Mouse (Mus musculus): ENCODE data around the gene Cald1. TPM values are rescaled to one million over a fixed set of nuclear protein-coding genes. Genes with fewer than 3 reads are reported as not detected.

Cald1 gene
- polyA plus RNA-seq, 1 experiment from 2014 or later: 171 TPM

GRCm38 (mm10) chr6:34583365-34583764, 14.9 kb upstream of the Cald1 start:
- Histone ChIP-seq H3K27ac (ENCODE audit: low read depth, low read length) (no peak overlapping the region), H3K9me3 (ENCODE audit: control insufficient read depth, low read length) (no peaks in the 10 kb centered on the region), H3K4me3 (ENCODE audit: low read depth, low read length) (no peak overlapping the region), H3K27me3 (ENCODE audit: control insufficient read depth, insufficient read depth, low read length) (no peaks in the 10 kb centered on the region), H3K4me1 (replicated peaks; ENCODE audit: control insufficient read depth, insufficient read depth, low read length) (no peaks in the 10 kb centered on the region), H3K36me3 (ENCODE audit: control insufficient read depth, insufficient read depth, low read length) (no peaks in the 10 kb centered on the region), H3K9ac (ENCODE audit: low read depth, low read length) (no peak overlapping the region), H3K4me2 (replicated peaks; ENCODE audit: low read depth, low read length) (no peak overlapping the region)
- 62% methylated on average over 5 of the region's 5 CpGs for WGBS
- ATAC-seq (ENCODE audit: low FRiP score) (no peak), DNase-seq (ENCODE audit: low spot score) (no peak)

- H3K4me2 ChIP-seq (replicated peaks; ENCODE audit: low read depth, low read length): no peak overlapping the region
- no peak overlapping the region for H3K4me3 ChIP-seq (ENCODE audit: low read depth, low read length)
- H3K4me1 ChIP-seq (replicated peaks; ENCODE audit: control insufficient read depth, insufficient read depth, low read length): no peaks in the 10 kb centered on the region
- H3K9ac ChIP-seq (ENCODE audit: low read depth, low read length): no peak overlapping the region
- no peaks in the 10 kb centered on the region for H3K27me3 ChIP-seq (ENCODE audit: control insufficient read depth, insufficient read depth, low read length)
- no peaks in the 10 kb centered on the region for H3K36me3 ChIP-seq (ENCODE audit: control insufficient read depth, insufficient read depth, low read length)
- ATAC-seq (ENCODE audit: low FRiP score): no peak
- no peak for DNase-seq (ENCODE audit: low spot score)
- WGBS: 80% methylated on average over 4 of the region's 4 CpGs
- H3K9me3 ChIP-seq (ENCODE audit: control insufficient read depth, low read length): no peaks in the 10 kb centered on the region
- no peak overlapping the region for H3K27ac ChIP-seq (ENCODE audit: low read depth, low read length)
Measured at GRCm38 (mm10) chr6:34588066-34588465, 10.2 kb upstream of the Cald1 start.

DNA sequence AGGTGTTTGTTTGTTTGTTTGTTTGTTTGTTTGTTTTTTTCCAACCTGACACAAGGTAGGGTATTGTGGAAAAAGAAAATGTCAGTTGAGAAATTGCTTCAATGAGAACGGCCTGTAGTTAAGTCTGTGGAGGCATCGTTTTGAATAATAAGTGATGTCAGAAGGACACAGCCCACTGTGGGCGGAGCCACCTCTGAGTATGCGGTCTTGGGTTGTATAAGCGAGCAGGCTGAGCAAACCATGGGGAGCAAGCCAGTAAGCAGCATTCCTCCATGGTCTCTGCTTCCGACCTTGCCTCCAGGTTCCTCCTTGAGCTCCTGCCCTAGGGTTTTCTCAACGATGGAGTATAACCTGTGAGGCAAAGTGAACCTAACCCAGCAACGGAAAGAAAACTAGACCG, 7.6 kb upstream of the Cald1 start:
- no peak for DNase-seq (ENCODE audit: low spot score)
- Histone ChIP-seq H3K27me3 (ENCODE audit: control insufficient read depth, insufficient read depth, low read length) (no peaks in the 10 kb centered on the region), H3K9me3 (ENCODE audit: control insufficient read depth, low read length) (no peaks in the 10 kb centered on the region), H3K4me1 (replicated peaks; ENCODE audit: control insufficient read depth, insufficient read depth, low read length) (no peaks in the 10 kb centered on the region), H3K9ac (ENCODE audit: low read depth, low read length) (no peak overlapping the region), H3K27ac (ENCODE audit: low read depth, low read length) (no peak overlapping the region), H3K4me3 (ENCODE audit: low read depth, low read length) (no peak overlapping the region), H3K4me2 (replicated peaks; ENCODE audit: low read depth, low read length) (no peak overlapping the region), H3K36me3 (ENCODE audit: control insufficient read depth, insufficient read depth, low read length) (no peaks in the 10 kb centered on the region)
- no peak for ATAC-seq (ENCODE audit: low FRiP score)
- 91% methylated on average over 9 of the region's 9 CpGs for WGBS

GRCm38 (mm10) chr6:34593353-34593752, 4.9 kb upstream of the Cald1 start:
- Histone ChIP-seq H3K4me1 (replicated peaks; ENCODE audit: control insufficient read depth, insufficient read depth, low read length) (no peaks in the 10 kb centered on the region), H3K4me2 (replicated peaks; ENCODE audit: low read depth, low read length) (no peak overlapping the region), H3K4me3 (ENCODE audit: low read depth, low read length) (no peak overlapping the region), H3K9ac (ENCODE audit: low read depth, low read length) (no peak overlapping the region), H3K27me3 (ENCODE audit: control insufficient read depth, insufficient read depth, low read length) (no peaks in the 10 kb centered on the region), H3K36me3 (ENCODE audit: control insufficient read depth, insufficient read depth, low read length) (no peaks in the 10 kb centered on the region), H3K27ac (ENCODE audit: low read depth, low read length) (no peak overlapping the region), H3K9me3 (ENCODE audit: control insufficient read depth, low read length) (no peaks in the 10 kb centered on the region)
- ATAC-seq (ENCODE audit: low FRiP score) (no peak), DNase-seq (ENCODE audit: low spot score) (no peak)
- WGBS: 88% methylated on average over 1 of the region's 1 CpGs

GRCm38 (mm10) chr6:34597316-34597715, 984 bp upstream of the Cald1 start:
- Histone ChIP-seq H3K4me1 (replicated peaks; ENCODE audit: control insufficient read depth, insufficient read depth, low read length) (no peaks in the 10 kb centered on the region), H3K9me3 (ENCODE audit: control insufficient read depth, low read length) (no peaks in the 10 kb centered on the region), H3K36me3 (ENCODE audit: control insufficient read depth, insufficient read depth, low read length) (no peaks in the 10 kb centered on the region), H3K4me3 (ENCODE audit: low read depth, low read length) (no peak overlapping the region), H3K27me3 (ENCODE audit: control insufficient read depth, insufficient read depth, low read length) (no peaks in the 10 kb centered on the region; the same call in 1 of the 2 replicates), H3K27ac (ENCODE audit: low read depth, low read length) (no peak overlapping the region), H3K9ac (ENCODE audit: low read depth, low read length) (no peak overlapping the region), H3K4me2 (replicated peaks; ENCODE audit: low read depth, low read length) (no peak overlapping the region)
- ATAC-seq (ENCODE audit: low FRiP score): no peak
- 75% methylated on average over 3 of the region's 3 CpGs for WGBS
- no peak for DNase-seq (ENCODE audit: low spot score)

- Histone ChIP-seq H3K27ac (ENCODE audit: low read depth, low read length) (no peak overlapping the region), H3K9ac (ENCODE audit: low read depth, low read length) (no peak overlapping the region), H3K4me2 (replicated peaks; ENCODE audit: low read depth, low read length) (no peak overlapping the region), H3K27me3 (ENCODE audit: control insufficient read depth, insufficient read depth, low read length) (no peaks in the 10 kb centered on the region; the same call in 1 of the 2 replicates), H3K9me3 (ENCODE audit: control insufficient read depth, low read length) (no peaks in the 10 kb centered on the region), H3K4me1 (replicated peaks; ENCODE audit: control insufficient read depth, insufficient read depth, low read length) (no peaks in the 10 kb centered on the region), H3K36me3 (ENCODE audit: control insufficient read depth, insufficient read depth, low read length) (no peaks in the 10 kb centered on the region), H3K4me3 (ENCODE audit: low read depth, low read length) (0 out of 2 replicates have a peak overlapping the region, but pooled peaks have one; percentile 8)
- no peak for ATAC-seq (ENCODE audit: low FRiP score)
- WGBS: 69% methylated on average over 9 of the region's 9 CpGs
- DNase-seq (ENCODE audit: low spot score): no peak
Measured at GRCm38 (mm10) chr6:34599171-34599570, 871 bp downstream of the Cald1 start.

GRCm38 (mm10) chr6:34599631-34600111, 1.4 kb downstream of the Cald1 start:
- WGBS: 58% methylated on average over 10 of the region's 10 CpGs

DNA sequence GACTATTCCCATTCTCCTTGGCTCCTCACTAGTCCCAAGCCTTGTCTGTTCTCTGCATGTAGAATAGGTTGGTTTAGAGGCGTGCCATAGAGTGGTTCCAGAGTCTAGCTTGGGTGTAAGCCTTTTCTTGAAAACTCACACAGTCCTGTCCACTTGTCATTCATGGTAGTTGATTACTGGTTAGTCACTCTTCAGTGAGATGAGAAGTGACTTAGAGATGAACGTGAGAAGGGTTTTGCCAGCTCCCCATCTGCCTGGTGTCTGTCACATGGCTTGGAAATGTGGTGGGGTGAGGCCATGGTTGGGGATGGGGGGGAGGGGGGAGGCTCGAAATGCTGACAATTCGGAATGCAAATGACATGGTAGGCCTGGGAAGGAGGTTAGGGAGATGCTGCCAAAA, 2.5 kb downstream of the Cald1 start:
- ATAC-seq (ENCODE audit: low FRiP score) (no peak), DNase-seq (ENCODE audit: low spot score) (no peak)
- Histone ChIP-seq H3K27me3 (ENCODE audit: control insufficient read depth, insufficient read depth, low read length) (no peaks in the 10 kb centered on the region; the same call in 1 of the 2 replicates), H3K9me3 (ENCODE audit: control insufficient read depth, low read length) (no peaks in the 10 kb centered on the region), H3K9ac (ENCODE audit: low read depth, low read length) (no peak overlapping the region), H3K4me1 (replicated peaks; ENCODE audit: control insufficient read depth, insufficient read depth, low read length) (no peaks in the 10 kb centered on the region), H3K36me3 (ENCODE audit: control insufficient read depth, insufficient read depth, low read length) (no peaks in the 10 kb centered on the region), H3K27ac (ENCODE audit: low read depth, low read length) (no peak overlapping the region), H3K4me3 (ENCODE audit: low read depth, low read length) (no peak overlapping the region), H3K4me2 (replicated peaks; ENCODE audit: low read depth, low read length) (no peak overlapping the region)
- WGBS: 73% methylated on average over 4 of the region's 4 CpGs

More at GRCm38 (mm10) chr6:34599631-34600111, 1.4 kb downstream of the Cald1 start:
- DNase-seq (ENCODE audit: low spot score) (no peak), ATAC-seq (ENCODE audit: low FRiP score) (no peak)
- Histone ChIP-seq H3K36me3 (ENCODE audit: control insufficient read depth, insufficient read depth, low read length) (no peaks in the 10 kb centered on the region), H3K4me2 (replicated peaks; ENCODE audit: low read depth, low read length) (no peak overlapping the region), H3K4me3 (ENCODE audit: low read depth, low read length) (no peak overlapping the region), H3K9me3 (ENCODE audit: control insufficient read depth, low read length) (no peaks in the 10 kb centered on the region), H3K27me3 (ENCODE audit: control insufficient read depth, insufficient read depth, low read length) (no peaks in the 10 kb centered on the region; the same call in 1 of the 2 replicates), H3K4me1 (replicated peaks; ENCODE audit: control insufficient read depth, insufficient read depth, low read length) (no peaks in the 10 kb centered on the region), H3K9ac (ENCODE audit: low read depth, low read length) (no peak overlapping the region), H3K27ac (ENCODE audit: low read depth, low read length) (no peak overlapping the region)

- Histone ChIP-seq H3K36me3 (ENCODE audit: control insufficient read depth, insufficient read depth, low read length) (no peaks in the 10 kb centered on the region), H3K4me2 (replicated peaks; ENCODE audit: low read depth, low read length) (no peak overlapping the region), H3K9ac (ENCODE audit: low read depth, low read length) (no peak overlapping the region), H3K4me3 (ENCODE audit: low read depth, low read length) (no peak overlapping the region), H3K27ac (ENCODE audit: low read depth, low read length) (no peak overlapping the region), H3K4me1 (replicated peaks; ENCODE audit: control insufficient read depth, insufficient read depth, low read length) (no peaks in the 10 kb centered on the region), H3K27me3 (ENCODE audit: control insufficient read depth, insufficient read depth, low read length) (no peaks in the 10 kb centered on the region; the same call in 1 of the 2 replicates), H3K9me3 (ENCODE audit: control insufficient read depth, low read length) (no peaks in the 10 kb centered on the region)
- ATAC-seq (ENCODE audit: low FRiP score) (no peak), DNase-seq (ENCODE audit: low spot score) (no peak)
- WGBS: 69% methylated on average over 2 of the region's 2 CpGs
Measured at GRCm38 (mm10) chr6:34602091-34602490, 3.8 kb downstream of the Cald1 start.
